Mouse (Mus musculus) kidney, adult 2 months (tissue): ENCODE results near the gene Gtf2i.

ENCODE experiments used
- CTCF ChIP-seq: fragments of 200-500 bp; conservative IDR thresholded peaks from 2 replicates; pipeline ENCODE4 v1.5.1; 2011; ENCODE audit warnings: low read depth, mild to moderate bottlenecking, control low read depth, low read length, moderate library complexity, mixed read lengths; ENCODE audit not compliant: insufficient read depth, insufficient read length
- POLR2A ChIP-seq: fragments of 200-500 bp; IDR thresholded peaks from one replicate; pipeline ENCODE4 v1.6.1; 2011; ENCODE audit warnings: low read depth, low read length, control low read depth

DNA sequence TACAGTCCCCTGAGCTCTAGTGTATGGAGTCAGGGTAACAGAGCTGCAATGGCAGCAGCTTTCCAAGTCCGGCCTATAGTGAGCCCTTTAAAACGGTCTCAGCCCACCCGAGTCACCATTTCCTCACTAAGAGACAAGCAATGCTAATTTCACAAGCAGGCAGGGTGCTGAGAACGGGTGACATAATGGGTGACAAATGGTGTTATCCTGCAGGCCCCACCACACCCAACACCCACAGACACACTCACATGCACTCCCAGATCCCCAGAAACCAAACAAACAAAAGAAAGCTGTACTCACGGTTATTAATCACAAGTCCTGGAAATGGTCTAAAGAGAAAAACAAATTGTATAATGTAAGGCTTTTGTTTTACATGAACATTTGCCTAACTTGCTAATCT is 72.7 kb downstream of the Gtf2i start:
- TF ChIP-seq POLR2A (no peak), CTCF (no peak)
